13 mouse cellular contexts compared by ENCODE assay signal in genomic region chr2:159422281-159422937, GRCm38 (mm10).
DNase-seq lines count a peak whose midpoint lies in the region; ATAC-seq and TF ChIP-seq lines count a peak whose summit lies in the region.
"Had no signal": no experiment of that assay in that cellular context is flagged by ENCODE, and none has a peak within 500 bp of the region (broad histone marks: within the 10 kb centered on the region; RNA-seq: fewer than 3 reads in every experiment).

No protein-coding gene starts in this region.

- no peak overlapping the region for H3K27ac ChIP-seq in heart, embryonic 10.5 days
- no peak overlapping the region for H3K27ac ChIP-seq in intestine, postnatal 0 days (ENCODE audit: low read depth, low read length)
- H3K27ac ChIP-seq: forebrain, embryonic 10.5 days; stomach, embryonic 15.5 days had no signal

- no peak overlapping the region for H3K4me2 ChIP-seq in intestine, postnatal 0 days (replicated peaks; ENCODE audit: low read depth)
- H3K4me2 ChIP-seq: stomach, embryonic 15.5 days had no signal

- WGBS in heart, embryonic 10.5 days, result 32% methylated on average over 7 of the region's 7 CpGs
- 57% methylated on average over 7 of the region's 7 CpGs for WGBS in intestine, postnatal 0 days

- no peaks in the 10 kb centered on the region for H3K27me3 ChIP-seq in heart, embryonic 10.5 days (ENCODE audit: insufficient read depth, poor library complexity, severe bottlenecking)
- no peaks in the 10 kb centered on the region for H3K27me3 ChIP-seq in intestine, postnatal 0 days (replicated peaks; ENCODE audit: control insufficient read depth, insufficient read depth, low read length)
- H3K27me3 ChIP-seq: Patski; stomach, embryonic 15.5 days had no signal

- peak; percentile 64 to 76 for DNase-seq in heart, adult 18-20 months
- DNase-seq in heart, embryonic 10.5 days (ENCODE audit: low spot score), result no peak
- DNase-seq in testis, postnatal 14 days (ENCODE audit: low spot score), result peak; percentile 4
- no peak for DNase-seq in testis, postnatal 10 days (ENCODE audit: low spot score)
- peak; percentile 38 to 51 for DNase-seq in heart, postnatal 14 days
- peak; percentile 9 for DNase-seq in yolk sac, embryonic 10.5 days (ENCODE audit: low spot score)
- DNase-seq in spleen, postnatal 4 days (ENCODE audit: low spot score in 2 of 2), result no peak
- DNase-seq: cerebellum, postnatal 25 days; lung, adult 2 months had no signal

- no peaks in the 10 kb centered on the region for H3K9me3 ChIP-seq in heart, embryonic 10.5 days
- no peaks in the 10 kb centered on the region for H3K9me3 ChIP-seq in intestine, postnatal 0 days (ENCODE audit: control insufficient read depth)
- H3K9me3 ChIP-seq: forebrain, embryonic 10.5 days; stomach, embryonic 15.5 days had no signal

- intact Hi-C loops in heart, postnatal 14 days (cut with DNase I), result no loop called here

- no peak for TF ChIP-seq CTCF in intestine, postnatal 0 days (IDR thresholded peaks at IDR 0.05; ENCODE audit: low read depth)

- H3K4me3 ChIP-seq in heart, embryonic 10.5 days, result no peak overlapping the region
- H3K4me3 ChIP-seq in intestine, postnatal 0 days (ENCODE audit: low read depth, low read length), result no peak overlapping the region
- H3K4me3 ChIP-seq: forebrain, embryonic 10.5 days; stomach, embryonic 15.5 days had no signal

- H3K36me3 ChIP-seq in heart, embryonic 10.5 days, result no peaks in the 10 kb centered on the region
- no peaks in the 10 kb centered on the region for H3K36me3 ChIP-seq in intestine, postnatal 0 days (ENCODE audit: control insufficient read depth, insufficient read depth)
- H3K36me3 ChIP-seq: forebrain, embryonic 10.5 days; stomach, embryonic 15.5 days had no signal

- peaks cover 11% of the 10 kb centered on the region for H3K4me1 ChIP-seq in heart, embryonic 10.5 days
- H3K4me1 ChIP-seq in intestine, postnatal 0 days (replicated peaks; ENCODE audit: control insufficient read depth, insufficient read depth, low read length), result no peaks in the 10 kb centered on the region
- H3K4me1 ChIP-seq: stomach, embryonic 15.5 days had no signal

- no peak for ATAC-seq in intestine, postnatal 0 days
- ATAC-seq: Patski had no signal

- H3K9ac ChIP-seq in intestine, postnatal 0 days (ENCODE audit: low read depth, low read length), result no peak overlapping the region
- H3K9ac ChIP-seq: stomach, embryonic 15.5 days had no signal

Comparison
In these comparisons a context has a peak if more than half of its experiments do, and no peak if none do; other contexts are left out.
1. DNase-seq: peak in heart, adult 18-20 months (2 of 2), testis, postnatal 14 days (single experiment), heart, postnatal 14 days (2 of 2) and yolk sac, embryonic 10.5 days (single experiment); none in heart, embryonic 10.5 days (single experiment), testis, postnatal 10 days (single experiment) and spleen, postnatal 4 days (0 of 2).